Mouse (Mus musculus) heart, adult 2 months (tissue): Measurements from ENCODE around the gene Olfr1030. TPM values are rescaled to one million over a fixed set of nuclear protein-coding genes. Genes with fewer than 3 reads are reported as not detected.
A peak's percentile ranks its signal among the peaks of the same experiment; 100 is the strongest.
"Not testable (repeated sequence)": the region's sequence is repeated elsewhere in the genome, so short reads cannot be mapped to it uniquely, and the experiment has no call there.

Source experiments
- DNase-seq, 2 experiments: peaks; one replicate each; pipeline ENCODE4 v3.0.0; 2021
- H3K27ac ChIP-seq: fragments of 200-600 bp; 2 replicates; pipeline ENCODE4 v1.8.1; 2022
- H3K27me3 ChIP-seq: fragments of 200-500 bp; 2 replicates; pipeline ENCODE4 v1.6.1; 2012; ENCODE audit warnings: mild to moderate bottlenecking, low read length, inconsistent platforms, mixed read lengths; ENCODE audit not compliant: control insufficient read depth, insufficient read depth
- H3K36me3 ChIP-seq: fragments of 200-500 bp; 2 replicates; pipeline ENCODE4 v1.6.1; 2012; ENCODE audit warnings: low read length, inconsistent platforms; ENCODE audit not compliant: control insufficient read depth, insufficient read depth
- H3K4me1 ChIP-seq: fragments of 200-500 bp; 2 replicates; pipeline ENCODE4 v1.6.1; 2011; ENCODE audit warnings: low read length; ENCODE audit not compliant: control insufficient read depth, insufficient read depth
- H3K4me3 ChIP-seq: fragments of 200-600 bp; 2 replicates; pipeline ENCODE4 v1.8.1; 2022
- H3K79me2 ChIP-seq: fragments of 200-500 bp; replicated peaks from 2 replicates; pipeline ENCODE4 v1.6.1; 2012; ENCODE audit warnings: mild to moderate bottlenecking, inconsistent platforms, low read length, moderate library complexity, mixed read lengths; ENCODE audit not compliant: control insufficient read depth, insufficient read depth
- H3K9ac ChIP-seq: fragments of 200-500 bp; 2 replicates; pipeline ENCODE4 v1.6.1; 2012; ENCODE audit warnings: low read depth, mild to moderate bottlenecking, control low read depth, inconsistent platforms, low read length, mixed read lengths
- CTCF ChIP-seq: fragments of 200-600 bp; IDR thresholded peaks from 2 replicates; pipeline ENCODE4 v1.8.1; 2022; ENCODE audit warnings: antibody characterized with exemption, mild to moderate bottlenecking, moderate library complexity
- EP300 ChIP-seq: fragments of 200-500 bp; IDR thresholded peaks from 2 replicates; pipeline ENCODE4 v1.6.1; 2011; ENCODE audit warnings: low read depth, low read length, control low read depth; ENCODE audit not compliant: insufficient read depth
- POLR2A ChIP-seq: fragments of 200-500 bp; IDR thresholded peaks from 2 replicates; pipeline ENCODE4 v1.6.1; 2011; ENCODE audit warnings: mild to moderate bottlenecking, low read depth, low read length, control low read depth; ENCODE audit not compliant: insufficient read depth
- WGBS: fragments of 180-500 bp; shearing (Covaris S2); methylation state at CpG from one replicate; pipeline ENCODE4 v1.1.7; 2018; 5-methylcytosine and 5-hydroxymethylcytosine counted together
- intact Hi-C: fragments of 180-260 bp; cut with DNase I; formaldehyde crosslinking; loops from one replicate; pipeline ENCODE4 v1.15.1; 2025
- long read RNA-seq: library from polyadenylated mRNA; stranded (forward); transcript quantifications from one replicate; pipeline ENCODE4 v2.0.0, GENCODE M21; 2021
- polyA plus RNA-seq: library from polyadenylated mRNA; depleted of rRNA; stranded (reverse); fragments of >200 nt; gene quantifications from 2 replicates; pipeline ENCODE4 v1.2.3, GENCODE M21; 2012; rRNA removed
- total RNA-seq, 2 experiments: library from RNA; stranded (reverse); gene quantifications; 2 replicates each; pipeline ENCODE4 v1.2.3; 2021

Olfr1030 gene
- total RNA-seq, result not detected
- not detected in 2 replicates for polyA plus RNA-seq
- long read RNA-seq, result 0 reads

DNA sequence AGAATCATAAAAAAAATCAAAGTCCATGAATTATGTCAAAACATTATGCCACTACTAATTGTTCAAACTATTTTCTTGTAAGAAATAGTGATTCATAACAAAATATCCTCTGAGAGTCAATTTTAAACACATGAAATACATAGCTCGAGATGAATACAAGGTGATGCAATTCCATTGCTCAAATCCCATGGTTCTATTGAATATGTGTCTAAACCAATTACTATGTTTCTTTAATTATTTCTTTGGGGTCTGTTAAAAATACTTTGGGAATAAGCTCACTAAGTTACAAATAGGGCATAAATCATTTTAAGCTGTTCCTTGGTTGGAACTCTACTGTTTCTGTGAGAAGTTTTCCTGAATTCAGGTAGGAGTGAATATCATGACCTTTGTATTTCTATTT lies at the start of gene Olfr1030:
Gene Olfr1030, plus strand, starts transcription at position 301 of the 400 bp plus-strand sequence.
- TF ChIP-seq CTCF (no peak), EP300 (no peak), POLR2A (no peak)
- Histone ChIP-seq H3K27ac (no peak within 1 kb of the TSS), H3K9ac (no peak within 1 kb of the TSS), H3K4me3 (no peak within 1 kb of the TSS), H3K27me3 (no peaks in the 10 kb centered on the region), H3K79me2 (no peaks in the 10 kb centered on the region), H3K4me1 (no peaks in the 10 kb centered on the region), H3K36me3 (no peaks in the 10 kb centered on the region)
- no peak for DNase-seq
- intact Hi-C loops, result no loop called here
- 58% methylated on average over 1 of the region's 1 CpGs for WGBS

DNA sequence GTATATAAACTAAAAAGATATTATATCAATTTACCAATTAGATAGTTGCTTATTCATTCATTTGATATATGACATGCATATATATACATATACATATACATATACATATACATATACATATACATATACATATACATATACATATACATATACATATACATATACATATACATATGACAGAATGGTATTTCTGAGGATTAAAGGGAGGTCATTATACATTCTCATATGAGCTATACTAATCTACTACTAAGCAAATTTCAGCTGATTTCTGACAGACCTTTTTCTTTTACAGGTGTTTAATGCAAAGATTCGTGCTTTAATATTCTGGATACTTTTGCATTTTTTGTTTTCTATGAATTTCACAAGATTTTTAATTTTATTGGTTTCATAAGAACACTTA lies 28.9 kb upstream of the Olfr1030 start, which contains the start of gene Olfr1028:
Gene Olfr1028, plus strand, starts transcription at position 301 of the 400 bp plus-strand sequence.
- H3K27ac ChIP-seq, result no peak within 1 kb of the TSS
- H3K79me2 ChIP-seq, result no peaks in the 10 kb centered on the region
- intact Hi-C loops, result no loop called here
- no peaks in the 10 kb centered on the region for H3K4me1 ChIP-seq
- H3K36me3 ChIP-seq, result no peaks in the 10 kb centered on the region
- H3K4me3 ChIP-seq, result no peak within 1 kb of the TSS
- H3K9ac ChIP-seq, result no peak within 1 kb of the TSS
- no peak for TF ChIP-seq CTCF
- no peak for TF ChIP-seq EP300
- no peak for TF ChIP-seq POLR2A
- no peak for DNase-seq
- no peaks in the 10 kb centered on the region for H3K27me3 ChIP-seq
- WGBS, result 65% methylated on average over 1 of the region's 1 CpGs

DNA sequence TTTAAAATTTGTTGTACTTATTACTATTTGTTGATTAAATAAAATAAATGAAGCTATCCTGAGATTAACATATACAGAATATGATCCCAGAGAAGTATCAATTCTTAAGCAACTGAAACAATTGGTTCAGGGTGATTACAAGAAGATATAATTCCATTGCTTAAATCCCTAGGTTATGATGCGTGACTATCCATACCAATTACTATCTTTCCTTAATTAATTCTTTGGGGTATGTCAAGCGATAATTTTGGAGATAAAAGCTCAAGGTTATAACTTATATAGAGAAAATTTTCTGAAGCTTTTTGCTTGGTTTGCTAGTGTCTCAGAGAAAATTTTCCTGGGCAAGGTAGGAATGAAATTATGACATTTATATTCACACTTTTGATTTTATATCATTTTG lies 5.5 kb upstream of the Olfr1030 start, which contains the start of gene Olfr1029:
Gene Olfr1029, plus strand, starts transcription at position 301 of the 400 bp plus-strand sequence.
- WGBS, result 84% methylated on average over 2 of the region's 2 CpGs
- Histone ChIP-seq H3K27me3 (no peaks in the 10 kb centered on the region), H3K4me3 (no peak within 1 kb of the TSS), H3K27ac (no peak within 1 kb of the TSS), H3K9ac (no peak within 1 kb of the TSS), H3K36me3 (no peaks in the 10 kb centered on the region), H3K4me1 (no peaks in the 10 kb centered on the region), H3K79me2 (no peaks in the 10 kb centered on the region)
- DNase-seq, result no peak
- intact Hi-C loops, result no loop called here
- TF ChIP-seq POLR2A, result no peak
- no peak for TF ChIP-seq CTCF
- TF ChIP-seq EP300, result no peak

DNA sequence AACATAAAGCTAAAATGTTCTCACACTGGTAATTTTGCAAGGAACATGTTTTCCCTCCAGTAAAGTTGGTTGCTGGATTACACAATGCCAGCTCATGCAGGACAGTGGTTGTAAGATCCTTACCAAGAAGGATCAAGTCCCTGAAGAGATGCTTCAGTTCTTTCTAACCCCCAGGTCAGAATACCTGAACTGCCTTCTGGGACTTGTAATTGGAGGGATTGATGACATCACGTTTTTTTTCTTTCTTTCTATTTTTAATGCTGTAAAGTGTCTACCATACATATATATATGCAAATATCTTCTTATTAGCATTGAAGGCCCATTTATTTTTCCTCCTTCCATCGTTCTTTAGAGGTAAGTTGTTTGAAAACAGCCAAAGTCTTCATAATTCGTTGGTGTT lies 10.9 kb downstream of the Olfr1030 start, which contains the start of gene Olfr1031:
Gene Olfr1031, plus strand, starts transcription at position 301 of the 400 bp plus-strand sequence.
- no peak within 1 kb of the TSS for H3K9ac ChIP-seq
- no peak for DNase-seq
- no peaks in the 10 kb centered on the region for H3K79me2 ChIP-seq
- WGBS, result 38% methylated on average over 3 of the region's 3 CpGs
- no peaks in the 10 kb centered on the region for H3K27me3 ChIP-seq
- H3K36me3 ChIP-seq, result no peaks in the 10 kb centered on the region
- intact Hi-C loops, result no loop called here
- no peak for TF ChIP-seq CTCF
- TF ChIP-seq EP300, result no peak
- no peak for TF ChIP-seq POLR2A
- no peak within 1 kb of the TSS for H3K4me3 ChIP-seq
- H3K27ac ChIP-seq, result no peak within 1 kb of the TSS
- no peaks in the 10 kb centered on the region for H3K4me1 ChIP-seq

DNA sequence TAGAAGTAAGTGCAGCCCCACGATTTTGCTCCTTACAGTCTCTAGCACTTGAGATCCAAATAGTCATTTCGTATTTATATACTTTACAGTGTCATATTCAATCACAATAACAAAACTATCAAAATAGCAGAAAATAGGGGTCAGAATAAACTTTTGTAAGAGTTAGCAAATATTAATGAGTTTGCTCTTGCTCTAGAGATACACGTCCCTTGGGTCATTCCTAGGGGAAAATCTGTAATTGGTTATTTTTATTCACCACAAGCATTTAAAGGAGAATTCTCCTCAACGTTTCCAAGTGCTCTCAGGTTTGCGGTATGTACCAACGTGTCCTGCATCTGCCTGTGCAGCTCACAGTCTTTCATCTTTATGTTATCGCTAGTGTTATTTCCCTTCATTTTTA lies 26.2 kb downstream of the Olfr1030 start, which contains the start of gene Olfr1032:
Gene Olfr1032, plus strand, starts transcription at position 301 of the 400 bp plus-strand sequence.
- no peak for TF ChIP-seq POLR2A
- no peak for TF ChIP-seq CTCF
- TF ChIP-seq EP300, result no peak
- intact Hi-C loops, result no loop called here
- no peak within 1 kb of the TSS for H3K9ac ChIP-seq
- WGBS, result 74% methylated on average over 7 of the region's 7 CpGs
- no peak within 1 kb of the TSS for H3K27ac ChIP-seq
- H3K27me3 ChIP-seq, result no peaks in the 10 kb centered on the region
- H3K4me1 ChIP-seq, result no peaks in the 10 kb centered on the region
- H3K36me3 ChIP-seq, result no peaks in the 10 kb centered on the region
- H3K4me3 ChIP-seq, result no peak within 1 kb of the TSS
- H3K79me2 ChIP-seq, result no peaks in the 10 kb centered on the region
- DNase-seq, result no peak

DNA sequence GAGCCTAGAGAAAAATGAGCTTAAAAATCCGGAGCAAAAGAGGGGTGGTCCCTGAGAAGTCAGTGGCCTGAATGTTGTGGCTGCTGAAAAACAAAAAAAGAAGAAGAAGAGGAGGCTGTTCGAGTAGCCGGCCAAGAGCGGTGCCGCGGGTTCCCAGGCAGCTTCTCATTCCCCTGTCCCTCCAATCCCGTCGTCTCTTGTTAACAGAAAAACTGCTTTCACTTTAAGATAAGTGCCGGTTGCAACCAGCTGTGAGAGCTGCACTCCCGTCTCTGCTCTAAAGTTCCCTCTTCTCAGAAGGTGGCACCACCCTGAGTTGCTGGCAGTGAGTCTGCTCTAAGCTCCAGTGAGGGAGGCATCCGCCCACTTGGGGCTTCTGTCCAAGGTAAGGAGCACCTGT lies 41.3 kb downstream of the Olfr1030 start, which contains the start of gene Olfr1033:
Gene Olfr1033, plus strand, starts transcription at position 228 of the 400 bp plus-strand sequence.
- H3K27me3 ChIP-seq, H3K79me2 ChIP-seq, intact Hi-C loops, H3K36me3 ChIP-seq, H3K4me1 ChIP-seq: not testable (repeated sequence)
- Histone ChIP-seq H3K9ac (peak within 1 kb of the TSS; percentile 57; the same call in 1 of the 2 replicates), H3K4me3 (peak within 1 kb of the TSS; percentile 29; the same call in 1 of the 2 replicates), H3K27ac (peak within 1 kb of the TSS; percentile 41; the same call in 1 of the 2 replicates)
- peak; percentile 34 to 39 for DNase-seq
- WGBS, result 2% methylated on average over 11 of the region's 11 CpGs

DNA sequence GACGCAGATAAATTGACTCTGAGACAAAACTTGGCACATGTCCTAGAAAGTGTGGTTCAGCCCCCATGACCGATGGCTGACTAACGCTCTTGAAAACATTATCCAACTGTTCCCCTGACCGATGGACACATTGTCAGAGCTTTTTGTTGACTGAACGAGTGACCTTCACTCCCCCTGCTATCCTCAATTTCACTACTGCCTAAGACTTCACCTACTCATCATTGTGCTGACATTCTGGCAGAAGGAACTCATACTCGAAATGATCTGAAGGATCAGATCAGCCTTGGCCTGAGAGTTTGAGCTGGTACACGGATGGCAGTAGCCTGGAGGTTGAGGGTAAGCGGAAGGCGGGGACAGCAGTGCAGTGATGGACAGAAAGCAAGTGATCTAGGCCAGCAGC lies 42.4 kb downstream of the Olfr1030 start:
- H3K9ac ChIP-seq, H3K4me1 ChIP-seq, intact Hi-C loops, H3K79me2 ChIP-seq, DNase-seq, H3K27me3 ChIP-seq, H3K4me3 ChIP-seq, H3K36me3 ChIP-seq, H3K27ac ChIP-seq: not testable (repeated sequence)
- 30% methylated on average over 6 of the region's 9 CpGs for WGBS

Other genes starting within 250 kb of the Olfr1030 start
- gene Olfr1012, start 216.5 kb upstream of the Olfr1030 start, total RNA-seq, result not detected
- not detected in 2 replicates for gene Olfr1012, start 216.5 kb upstream of the Olfr1030 start, polyA plus RNA-seq
- not detected for gene Olfr1013, start 212.2 kb upstream of the Olfr1030 start, total RNA-seq
- gene Olfr1013, start 212.2 kb upstream of the Olfr1030 start, polyA plus RNA-seq, result not detected in 2 replicates
- gene Olfr1014, start 206.6 kb upstream of the Olfr1030 start, total RNA-seq, result not detected
- gene Olfr1014, start 206.6 kb upstream of the Olfr1030 start, polyA plus RNA-seq, result not detected in 2 replicates
- gene Olfr1015, start 197.3 kb upstream of the Olfr1030 start, total RNA-seq, result not detected
- gene Olfr1015, start 197.3 kb upstream of the Olfr1030 start, polyA plus RNA-seq, result not detected in 2 replicates
- not detected for gene Olfr1016, start 176.7 kb upstream of the Olfr1030 start, total RNA-seq
- gene Olfr1016, start 176.7 kb upstream of the Olfr1030 start, polyA plus RNA-seq, result not detected in 2 replicates
- not detected for gene Olfr1018, start 160.8 kb upstream of the Olfr1030 start, total RNA-seq
- not detected in 2 replicates for gene Olfr1018, start 160.8 kb upstream of the Olfr1030 start, polyA plus RNA-seq
- gene Olfr1019, start 133.8 kb upstream of the Olfr1030 start, total RNA-seq, result not detected
- not detected in 2 replicates for gene Olfr1019, start 133.8 kb upstream of the Olfr1030 start, polyA plus RNA-seq
- not detected for gene Olfr1020, start 132.2 kb upstream of the Olfr1030 start, total RNA-seq
- not detected in 2 replicates for gene Olfr1020, start 132.2 kb upstream of the Olfr1030 start, polyA plus RNA-seq
- gene Olfr1022, start 110.7 kb upstream of the Olfr1030 start, total RNA-seq, result not detected
- not detected in 2 replicates for gene Olfr1022, start 110.7 kb upstream of the Olfr1030 start, polyA plus RNA-seq
- not detected for gene Olfr1023, start 93.6 kb upstream of the Olfr1030 start, total RNA-seq
- gene Olfr1023, start 93.6 kb upstream of the Olfr1030 start, polyA plus RNA-seq, result not detected in 2 replicates
- gene Olfr1024, start 74.2 kb upstream of the Olfr1030 start, total RNA-seq, result not detected
- not detected in 2 replicates for gene Olfr1024, start 74.2 kb upstream of the Olfr1030 start, polyA plus RNA-seq
- not detected for gene Olfr1025-ps1, start 64.1 kb upstream of the Olfr1030 start, total RNA-seq
- not detected in 2 replicates for gene Olfr1025-ps1, start 64.1 kb upstream of the Olfr1030 start, polyA plus RNA-seq
- not detected for gene Olfr1026, start 57.7 kb upstream of the Olfr1030 start, total RNA-seq
- gene Olfr1026, start 57.7 kb upstream of the Olfr1030 start, polyA plus RNA-seq, result not detected in 2 replicates
- not detected for gene Olfr1028, start 28.8 kb upstream of the Olfr1030 start, total RNA-seq
- gene Olfr1028, start 28.8 kb upstream of the Olfr1030 start, polyA plus RNA-seq, result not detected in 2 replicates
- not detected for gene Olfr1029, start 5.4 kb upstream of the Olfr1030 start, total RNA-seq
- gene Olfr1029, start 5.4 kb upstream of the Olfr1030 start, polyA plus RNA-seq, result 0.20 TPM in 2 replicates
- not detected for gene Olfr1031, start 11.0 kb downstream of the Olfr1030 start, total RNA-seq
- not detected in 2 replicates for gene Olfr1031, start 11.0 kb downstream of the Olfr1030 start, polyA plus RNA-seq
- gene Olfr1032, start 26.3 kb downstream of the Olfr1030 start, total RNA-seq, result not detected
- gene Olfr1032, start 26.3 kb downstream of the Olfr1030 start, polyA plus RNA-seq, result not detected in 2 replicates
- gene Olfr1033, start 41.4 kb downstream of the Olfr1030 start, total RNA-seq, result 1 to 10 TPM; 4.7 to 7.0 TPM
- gene Olfr1033, start 41.4 kb downstream of the Olfr1030 start, polyA plus RNA-seq, result 1.6 and 4.5 TPM in 2 replicates
- gene Olfr1034, start 66.6 kb downstream of the Olfr1030 start, total RNA-seq, result under 1 TPM; 0.10 to 0.16 TPM
- gene Olfr1034, start 66.6 kb downstream of the Olfr1030 start, polyA plus RNA-seq, result 0.20 and 0.73 TPM in 2 replicates
- not detected for gene Olfr1036, start 94.7 kb downstream of the Olfr1030 start, total RNA-seq
- gene Olfr1036, start 94.7 kb downstream of the Olfr1030 start, polyA plus RNA-seq, result not detected in 2 replicates
- gene Olfr1037, start 108.1 kb downstream of the Olfr1030 start, total RNA-seq, result not detected
- gene Olfr1037, start 108.1 kb downstream of the Olfr1030 start, polyA plus RNA-seq, result not detected in 2 replicates
- not detected for gene Olfr1039, start 156.7 kb downstream of the Olfr1030 start, total RNA-seq
- not detected in 2 replicates for gene Olfr1039, start 156.7 kb downstream of the Olfr1030 start, polyA plus RNA-seq
- gene Olfr1040, start 167.5 kb downstream of the Olfr1030 start, total RNA-seq, result not detected
- gene Olfr1040, start 167.5 kb downstream of the Olfr1030 start, polyA plus RNA-seq, result not detected in 2 replicates
- gene Olfr1042, start 182.6 kb downstream of the Olfr1030 start, total RNA-seq, result not detected
- gene Olfr1042, start 182.6 kb downstream of the Olfr1030 start, polyA plus RNA-seq, result not detected in 2 replicates
- gene Olfr1043, start 188.2 kb downstream of the Olfr1030 start, total RNA-seq, result not detected
- not detected in 2 replicates for gene Olfr1043, start 188.2 kb downstream of the Olfr1030 start, polyA plus RNA-seq
- not detected for gene Olfr1044, start 198.5 kb downstream of the Olfr1030 start, total RNA-seq
- gene Olfr1044, start 198.5 kb downstream of the Olfr1030 start, polyA plus RNA-seq, result not detected in 2 replicates
- not detected for gene Olfr52, start 206.4 kb downstream of the Olfr1030 start, total RNA-seq
- gene Olfr52, start 206.4 kb downstream of the Olfr1030 start, polyA plus RNA-seq, result not detected in 2 replicates
- gene Olfr1045, start 223.7 kb downstream of the Olfr1030 start, total RNA-seq, result not detected
- gene Olfr1045, start 223.7 kb downstream of the Olfr1030 start, polyA plus RNA-seq, result not detected in 2 replicates
- not detected for gene Olfr1046, start 240.0 kb downstream of the Olfr1030 start, total RNA-seq
- not detected in 2 replicates for gene Olfr1046, start 240.0 kb downstream of the Olfr1030 start, polyA plus RNA-seq